9 mouse cellular contexts compared by ENCODE assay signal in the genomic region with DNA sequence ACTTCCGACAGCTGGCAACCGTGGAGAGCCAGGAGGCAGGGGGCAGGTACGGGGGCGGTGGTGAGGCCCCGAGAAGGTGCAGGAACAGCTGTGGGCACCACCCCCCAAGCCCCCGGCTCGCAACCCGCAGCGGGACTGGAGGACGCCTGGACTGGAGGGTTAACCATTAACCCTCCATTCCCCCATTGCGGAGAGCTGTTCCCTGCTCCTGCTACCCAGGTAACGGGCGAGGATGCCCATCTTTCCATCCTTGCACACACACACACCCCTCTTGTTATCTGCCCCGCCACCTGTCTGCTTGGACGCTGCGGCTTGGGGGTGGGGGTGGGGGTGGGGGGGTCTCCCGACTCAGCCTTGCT. TPM values are rescaled to one million over a fixed set of nuclear protein-coding genes. Genes with fewer than 3 reads are reported as not detected.
A peak's percentile ranks its signal among the peaks of the same experiment; 100 is the strongest.
DNase-seq lines count a peak whose midpoint lies in the region; ATAC-seq lines count a peak whose summit lies in the region.
"Had no signal": no experiment of that assay in that cellular context is flagged by ENCODE, and none has a peak within 500 bp of the region (broad histone marks: within the 10 kb centered on the region; RNA-seq: fewer than 3 reads in every experiment).

No protein-coding gene starts in this region.

- peak overlapping the region; percentile 51 for H3K4me3 ChIP-seq in lung, embryonic 16.5 days (ENCODE audit: low read length)
- H3K4me3 ChIP-seq in hindbrain, embryonic 12.5 days, result peak overlapping the region; percentile 44
- H3K4me3 ChIP-seq in liver, embryonic 13.5 days (replicated peaks), result peak overlapping the region; percentile 50
- H3K4me3 ChIP-seq in stomach, embryonic 16.5 days (replicated peaks; ENCODE audit: low read length), result peak overlapping the region; percentile 56

- H3K9ac ChIP-seq in lung, embryonic 16.5 days (ENCODE audit: low read length), result no peak overlapping the region
- H3K9ac ChIP-seq in hindbrain, embryonic 12.5 days, result peak overlapping the region; percentile 58
- no peak overlapping the region for H3K9ac ChIP-seq in liver, embryonic 13.5 days
- 0 out of 2 replicates have a peak overlapping the region, but pooled peaks have one; percentile 66 for H3K9ac ChIP-seq in stomach, embryonic 16.5 days (ENCODE audit: low read length)

- H3K36me3 ChIP-seq in lung, embryonic 16.5 days (ENCODE audit: control insufficient read depth, insufficient read depth, low read length), result no peaks in the 10 kb centered on the region
- no peaks in the 10 kb centered on the region for H3K36me3 ChIP-seq in hindbrain, embryonic 12.5 days
- no peaks in the 10 kb centered on the region for H3K36me3 ChIP-seq in liver, embryonic 13.5 days
- no peaks in the 10 kb centered on the region for H3K36me3 ChIP-seq in stomach, embryonic 16.5 days (ENCODE audit: control insufficient read depth, insufficient read depth, low read length)

- H3K27me3 ChIP-seq in lung, embryonic 16.5 days (ENCODE audit: control insufficient read depth, insufficient read depth, low read depth, low read length), result peaks cover 54% of the 10 kb centered on the region
- peaks cover 72% of the 10 kb centered on the region for H3K27me3 ChIP-seq in hindbrain, embryonic 12.5 days
- H3K27me3 ChIP-seq in liver, embryonic 13.5 days, result peaks cover 84% of the 10 kb centered on the region
- peaks cover 43% of the 10 kb centered on the region for H3K27me3 ChIP-seq in stomach, embryonic 16.5 days (ENCODE audit: control insufficient read depth, insufficient read depth, low read length)

- no peak overlapping the region for H3K27ac ChIP-seq in lung, embryonic 16.5 days (ENCODE audit: low read length)
- H3K27ac ChIP-seq in hindbrain, embryonic 12.5 days, result no peak overlapping the region
- no peak overlapping the region for H3K27ac ChIP-seq in liver, embryonic 13.5 days
- H3K27ac ChIP-seq in stomach, embryonic 16.5 days (ENCODE audit: low read length), result no peak overlapping the region

- ATAC-seq in lung, embryonic 16.5 days (ENCODE audit: low read depth), result no peak
- ATAC-seq in hindbrain, embryonic 12.5 days (ENCODE audit: low FRiP score), result peak; percentile 14; the same call in 1 of the 2 replicates
- no peak for ATAC-seq in liver, embryonic 13.5 days (ENCODE audit: low read depth)
- ATAC-seq in stomach, embryonic 16.5 days (ENCODE audit: insufficient read depth, low FRiP score), result no peak

- H3K4me2 ChIP-seq in lung, embryonic 16.5 days (ENCODE audit: low read depth, low read length), result peak overlapping the region; percentile 83
- H3K4me2 ChIP-seq in hindbrain, embryonic 12.5 days (replicated peaks), result peak overlapping the region; percentile 70
- peak overlapping the region; percentile 71 for H3K4me2 ChIP-seq in liver, embryonic 13.5 days
- peak overlapping the region; percentile 90 for H3K4me2 ChIP-seq in stomach, embryonic 16.5 days (ENCODE audit: low read depth, low read length)

- no peak for DNase-seq in lung, postnatal 10 days
- DNase-seq in liver, embryonic 13.5 days, result no peak
- no peak for DNase-seq in ovary, postnatal 14 days (ENCODE audit: low spot score)
- DNase-seq in embryo, embryonic 10 days (ENCODE audit: low spot score), result no peak
- DNase-seq in urinary bladder, postnatal 36 days (ENCODE audit: low spot score in 2 of 2), result no peak
- DNase-seq: lung, postnatal 4 days had no signal

- peaks cover 11% of the 10 kb centered on the region for H3K4me1 ChIP-seq in lung, embryonic 16.5 days (replicated peaks; ENCODE audit: control insufficient read depth, insufficient read depth, low read length)
- H3K4me1 ChIP-seq in hindbrain, embryonic 12.5 days, result peaks cover 25% of the 10 kb centered on the region
- H3K4me1 ChIP-seq in liver, embryonic 13.5 days (replicated peaks), result peaks cover 45% of the 10 kb centered on the region
- H3K4me1 ChIP-seq in stomach, embryonic 16.5 days (ENCODE audit: control insufficient read depth, insufficient read depth, low read length), result peaks cover 10% of the 10 kb centered on the region

- WGBS in lung, embryonic 16.5 days, result 2% methylated on average over 17 of the region's 17 CpGs
- 5% methylated on average over 14 of the region's 17 CpGs for whole genome bisulfite sequencing in hindbrain, embryonic 12.5 days
- under 1% methylated on average over 15 of the region's 17 CpGs for WGBS in liver, embryonic 13.5 days (ENCODE audit: insufficient replicate concordance)
- WGBS in stomach, embryonic 16.5 days, result 3% methylated on average over 17 of the region's 17 CpGs

- no peaks in the 10 kb centered on the region for H3K9me3 ChIP-seq in lung, embryonic 16.5 days (ENCODE audit: control insufficient read depth, low read length)
- no peaks in the 10 kb centered on the region for H3K9me3 ChIP-seq in hindbrain, embryonic 12.5 days (replicated peaks)
- H3K9me3 ChIP-seq in liver, embryonic 13.5 days (replicated peaks), result no peaks in the 10 kb centered on the region
- H3K9me3 ChIP-seq in stomach, embryonic 16.5 days (replicated peaks; ENCODE audit: control insufficient read depth, low read length), result no peaks in the 10 kb centered on the region

RNA-seq across cellular contexts. Expression of gene Vwa5b2, which starts 1.4 kb away (rescaled TPM):
- polyA plus RNA-seq in lung, embryonic 16.5 days (2015; fragmentation: Nextera tagmentation; extraction: Ambion mirVana), result 0.49 and 0.93 TPM in 2 replicates
- polyA plus RNA-seq in hindbrain, embryonic 12.5 days (2016; fragmentation: Nextera tagmentation; extraction: Ambion mirVana), result 8.8 and 11.0 TPM in 2 replicates
- polyA plus RNA-seq in liver, embryonic 13.5 days (2015; fragmentation: Nextera tagmentation; extraction: Ambion mirVana), result 0.21 and 0.23 TPM in 2 replicates
- polyA plus RNA-seq in stomach, embryonic 16.5 days (2015; fragmentation: Nextera tagmentation; extraction: Ambion mirVana), result 3.8 and 4.2 TPM in 2 replicates

RNA-seq across cellular contexts. Expression of gene Eef1akmt4, which starts 20.7 kb away (rescaled TPM):
- polyA plus RNA-seq in lung, embryonic 16.5 days (2015; fragmentation: Nextera tagmentation; extraction: Ambion mirVana), result 24.4 and 25.6 TPM in 2 replicates
- polyA plus RNA-seq in hindbrain, embryonic 12.5 days (2016; fragmentation: Nextera tagmentation; extraction: Ambion mirVana), result 16.6 and 20.1 TPM in 2 replicates
- 21.5 and 23.7 TPM in 2 replicates for polyA plus RNA-seq in liver, embryonic 13.5 days (2015; fragmentation: Nextera tagmentation; extraction: Ambion mirVana)
- polyA plus RNA-seq in stomach, embryonic 16.5 days (2015; fragmentation: Nextera tagmentation; extraction: Ambion mirVana), result 26.0 and 30.7 TPM in 2 replicates

RNA-seq across cellular contexts. Expression of gene Gm49333, which starts 20.8 kb away (rescaled TPM):
- not detected in 2 replicates for polyA plus RNA-seq in lung, embryonic 16.5 days (2015; fragmentation: Nextera tagmentation; extraction: Ambion mirVana)
- polyA plus RNA-seq in hindbrain, embryonic 12.5 days (2016; fragmentation: Nextera tagmentation; extraction: Ambion mirVana), result 0.20 TPM in 1 of 2 replicates, not detected in the other
- polyA plus RNA-seq in liver, embryonic 13.5 days (2015; fragmentation: Nextera tagmentation; extraction: Ambion mirVana), result not detected in 2 replicates
- 0.14 TPM in 1 of 2 replicates, not detected in the other for polyA plus RNA-seq in stomach, embryonic 16.5 days (2015; fragmentation: Nextera tagmentation; extraction: Ambion mirVana)

RNA-seq across cellular contexts. Expression of gene Alg3, which starts 20.9 kb away (rescaled TPM):
- 29.1 and 31.5 TPM in 2 replicates for polyA plus RNA-seq in lung, embryonic 16.5 days (2015; fragmentation: Nextera tagmentation; extraction: Ambion mirVana)
- 40.0 and 42.6 TPM in 2 replicates for polyA plus RNA-seq in hindbrain, embryonic 12.5 days (2016; fragmentation: Nextera tagmentation; extraction: Ambion mirVana)
- 27.6 and 29.0 TPM in 2 replicates for polyA plus RNA-seq in liver, embryonic 13.5 days (2015; fragmentation: Nextera tagmentation; extraction: Ambion mirVana)
- polyA plus RNA-seq in stomach, embryonic 16.5 days (2015; fragmentation: Nextera tagmentation; extraction: Ambion mirVana), result 34.0 and 38.2 TPM in 2 replicates

RNA-seq across cellular contexts. Expression of gene Camk2n2, which starts 30.4 kb away (rescaled TPM):
- 0.59 and 0.88 TPM in 2 replicates for polyA plus RNA-seq in lung, embryonic 16.5 days (2015; fragmentation: Nextera tagmentation; extraction: Ambion mirVana)
- 9.1 TPM in 2 replicates for polyA plus RNA-seq in hindbrain, embryonic 12.5 days (2016; fragmentation: Nextera tagmentation; extraction: Ambion mirVana)
- polyA plus RNA-seq in liver, embryonic 13.5 days (2015; fragmentation: Nextera tagmentation; extraction: Ambion mirVana), result 0.10 and 0.30 TPM in 2 replicates
- polyA plus RNA-seq in stomach, embryonic 16.5 days (2015; fragmentation: Nextera tagmentation; extraction: Ambion mirVana), result 0.40 and 0.64 TPM in 2 replicates

Comparison
In these comparisons a context has a peak if more than half of its experiments do, and no peak if none do; other contexts are left out.
1. H3K9ac ChIP-seq: peak in hindbrain, embryonic 12.5 days (single experiment) and stomach, embryonic 16.5 days (single experiment); none in lung, embryonic 16.5 days (single experiment) and liver, embryonic 13.5 days (single experiment).
2. Peak in every context shown above with its lines, with median percentiles within 50 percentile points of each other: H3K4me2 ChIP-seq and H3K4me3 ChIP-seq.